Mouse (Mus musculus): ENCODE measurements around the gene Sox8. TPM values are rescaled to one million over a fixed set of nuclear protein-coding genes. Genes with fewer than 3 reads are reported as not detected.

Sox8 gene
- polyA plus RNA-seq, 1 experiment from 2014 or later = 2.4 TPM

DNA sequence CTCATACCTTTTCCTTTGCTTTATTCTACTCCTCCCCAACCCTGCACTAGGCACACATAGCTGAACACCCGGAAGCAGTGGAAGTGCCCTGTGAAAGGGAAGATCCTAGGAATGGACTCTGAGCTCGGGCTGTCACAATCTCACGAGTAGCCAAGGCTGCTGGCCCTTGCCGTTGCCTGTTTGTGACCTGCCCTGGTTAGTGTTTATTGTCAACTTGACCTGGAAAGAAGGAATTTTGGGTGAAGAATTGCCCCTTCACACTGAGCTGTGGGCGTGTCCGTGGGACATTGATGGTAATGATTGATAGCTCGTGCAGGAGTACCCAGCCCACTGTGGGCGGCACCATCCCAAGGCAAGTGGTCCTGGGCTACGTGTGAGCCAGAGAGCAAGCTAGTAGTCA is 14.2 kb upstream of the Sox8 start:
- DNase-seq (ENCODE audit: low spot score) = no peak
- no peak overlapping the region for H3K27ac ChIP-seq (ENCODE audit: low read depth, low read length)
- H3K9ac ChIP-seq (ENCODE audit: low read depth, low read length) = no peak overlapping the region
- no peak overlapping the region for H3K4me3 ChIP-seq (ENCODE audit: low read depth, low read length)
- H3K4me1 ChIP-seq (replicated peaks; ENCODE audit: control insufficient read depth, insufficient read depth, low read length) = peaks cover 12% of the 10 kb centered on the region
- ATAC-seq (replicated peaks; ENCODE audit: low FRiP score) = no peak
- H3K9me3 ChIP-seq (ENCODE audit: control insufficient read depth, low read length) = no peaks in the 10 kb centered on the region
- 87% methylated on average over 9 of the region's 9 CpGs for WGBS
- peaks cover 2% of the 10 kb centered on the region; the same call in 1 of the 2 replicates for H3K36me3 ChIP-seq (ENCODE audit: control insufficient read depth, insufficient read depth, low read length)
- H3K4me2 ChIP-seq = no peak overlapping the region
- no peaks in the 10 kb centered on the region for H3K27me3 ChIP-seq (replicated peaks; ENCODE audit: control insufficient read depth, insufficient read depth, low read length)

DNA sequence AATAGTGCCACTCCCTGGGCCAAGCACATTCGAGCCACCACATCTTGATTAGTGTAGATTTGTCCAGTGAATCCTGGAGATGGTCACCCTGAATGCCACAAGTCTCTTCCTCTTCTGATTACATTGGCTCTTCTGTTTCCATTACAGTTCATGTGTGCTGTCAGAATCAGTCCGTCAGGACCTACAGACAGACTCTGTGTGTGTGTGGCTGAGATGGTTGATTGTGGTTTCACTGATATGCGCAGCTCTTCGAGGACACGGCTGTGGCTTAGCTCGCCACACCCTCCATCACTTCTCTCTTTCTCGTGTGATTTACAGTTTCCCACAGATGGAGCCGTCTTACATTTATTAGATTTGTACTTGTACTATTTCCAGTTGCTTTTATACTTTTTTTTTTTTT is 13.4 kb upstream of the Sox8 start:
- Histone ChIP-seq H3K4me3 (ENCODE audit: low read depth, low read length) (no peak overlapping the region), H3K4me2 (no peak overlapping the region), H3K9me3 (ENCODE audit: control insufficient read depth, low read length) (no peaks in the 10 kb centered on the region), H3K4me1 (replicated peaks; ENCODE audit: control insufficient read depth, insufficient read depth, low read length) (peaks cover 14% of the 10 kb centered on the region), H3K27me3 (replicated peaks; ENCODE audit: control insufficient read depth, insufficient read depth, low read length) (no peaks in the 10 kb centered on the region), H3K36me3 (ENCODE audit: control insufficient read depth, insufficient read depth, low read length) (peaks cover 2% of the 10 kb centered on the region; the same call in 1 of the 2 replicates), H3K9ac (ENCODE audit: low read depth, low read length) (no peak overlapping the region), H3K27ac (ENCODE audit: low read depth, low read length) (no peak overlapping the region)
- 37% methylated on average over 8 of the region's 8 CpGs for WGBS
- ATAC-seq (replicated peaks; ENCODE audit: low FRiP score) = peak; percentile 57
- no peak for DNase-seq (ENCODE audit: low spot score)

DNA sequence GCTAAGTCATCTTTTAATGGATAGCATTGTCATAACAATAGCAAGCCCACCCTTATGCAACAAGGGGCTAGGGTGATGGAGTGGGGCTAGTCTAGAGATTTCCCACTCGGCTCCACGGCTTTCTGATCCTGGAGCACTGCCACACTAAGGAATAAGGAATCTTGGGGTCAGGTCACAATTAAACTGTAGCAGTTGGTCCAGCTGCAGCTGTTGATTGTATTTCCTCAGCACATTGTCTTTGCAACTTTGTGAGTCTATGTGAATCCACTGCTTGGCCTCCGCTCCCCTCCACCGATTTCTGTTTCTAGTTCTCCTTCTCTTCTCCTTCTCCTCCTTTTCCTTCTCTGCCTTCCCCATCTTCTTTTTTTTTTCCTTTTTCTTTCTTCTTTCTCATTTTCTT is 12.6 kb upstream of the Sox8 start:
- Histone ChIP-seq H3K27me3 (replicated peaks; ENCODE audit: control insufficient read depth, insufficient read depth, low read length) (no peaks in the 10 kb centered on the region), H3K9me3 (ENCODE audit: control insufficient read depth, low read length) (no peaks in the 10 kb centered on the region), H3K9ac (ENCODE audit: low read depth, low read length) (no peak overlapping the region), H3K36me3 (ENCODE audit: control insufficient read depth, insufficient read depth, low read length) (peaks cover 2% of the 10 kb centered on the region; the same call in 1 of the 2 replicates), H3K4me1 (replicated peaks; ENCODE audit: control insufficient read depth, insufficient read depth, low read length) (peaks cover 14% of the 10 kb centered on the region), H3K4me2 (no peak overlapping the region), H3K27ac (ENCODE audit: low read depth, low read length) (no peak overlapping the region), H3K4me3 (ENCODE audit: low read depth, low read length) (no peak overlapping the region)
- 85% methylated on average over 4 of the region's 4 CpGs for WGBS
- no peak for DNase-seq (ENCODE audit: low spot score)
- no peak for ATAC-seq (replicated peaks; ENCODE audit: low FRiP score)

DNA sequence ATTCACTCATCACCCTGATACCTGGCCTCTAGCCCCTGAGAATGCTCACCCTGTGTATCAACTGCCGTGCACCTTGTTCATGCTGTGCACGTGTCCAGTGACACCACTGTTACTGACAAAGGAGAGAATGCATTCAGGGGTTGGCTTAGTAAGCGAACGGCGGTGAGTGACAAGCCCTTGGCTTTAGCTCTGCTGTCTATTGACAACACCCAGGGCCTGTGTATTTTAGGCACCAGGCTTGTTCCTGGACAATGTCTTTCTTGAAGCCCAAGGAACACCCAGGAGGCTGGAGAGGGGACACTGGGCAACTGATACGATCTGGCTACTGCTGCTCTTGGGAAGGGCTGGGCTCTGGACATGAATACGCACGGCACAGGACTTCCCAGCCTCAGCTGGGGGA is 11.6 kb upstream of the Sox8 start:
- Histone ChIP-seq H3K9me3 (ENCODE audit: control insufficient read depth, low read length) (no peaks in the 10 kb centered on the region), H3K4me2 (no peak overlapping the region), H3K9ac (ENCODE audit: low read depth, low read length) (no peak overlapping the region), H3K36me3 (ENCODE audit: control insufficient read depth, insufficient read depth, low read length) (peaks cover 2% of the 10 kb centered on the region; the same call in 1 of the 2 replicates), H3K27ac (ENCODE audit: low read depth, low read length) (no peak overlapping the region), H3K4me1 (replicated peaks; ENCODE audit: control insufficient read depth, insufficient read depth, low read length) (peaks cover 14% of the 10 kb centered on the region), H3K4me3 (ENCODE audit: low read depth, low read length) (no peak overlapping the region), H3K27me3 (replicated peaks; ENCODE audit: control insufficient read depth, insufficient read depth, low read length) (no peaks in the 10 kb centered on the region)
- WGBS = 82% methylated on average over 8 of the region's 8 CpGs
- ATAC-seq (replicated peaks; ENCODE audit: low FRiP score) (no peak), DNase-seq (ENCODE audit: low spot score) (no peak)

DNA sequence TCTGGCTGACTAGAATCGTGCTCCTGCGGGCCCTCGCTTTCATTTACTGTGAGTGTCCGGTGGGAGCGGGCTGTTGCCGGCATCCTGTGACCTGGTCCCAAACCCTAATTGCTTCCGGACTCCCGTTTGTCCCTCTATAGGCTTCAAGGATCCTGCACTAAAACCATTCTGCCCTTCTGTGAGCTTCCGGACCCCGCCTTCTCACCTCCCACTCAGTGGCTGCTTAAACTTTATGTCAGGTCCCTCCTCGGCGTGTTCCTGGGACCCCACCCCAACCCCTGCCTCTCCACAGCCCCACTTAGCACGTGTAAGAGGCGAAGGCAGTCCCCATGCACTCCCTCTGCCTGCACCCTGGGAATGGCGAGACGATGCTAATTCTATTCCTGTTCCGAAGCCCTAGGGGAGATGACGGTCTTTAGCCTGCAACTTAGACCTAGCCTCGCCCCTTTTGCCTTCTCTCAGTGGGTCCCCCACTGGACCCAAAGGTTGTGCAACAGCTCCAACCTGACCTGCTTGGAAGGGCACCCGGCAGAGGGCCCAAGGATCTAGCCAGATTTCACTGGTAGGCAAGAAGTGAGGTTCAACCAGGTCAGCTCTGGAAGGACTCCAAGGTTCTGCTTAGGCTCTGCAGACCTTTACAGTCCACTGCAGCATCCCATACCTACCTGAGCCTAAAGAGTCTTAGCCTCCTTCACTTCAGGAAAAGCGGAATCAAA is 9.0 kb upstream of the Sox8 start:
- Histone ChIP-seq H3K4me2 (peak overlapping the region; percentile 97), H3K4me1 (replicated peaks; ENCODE audit: control insufficient read depth, insufficient read depth, low read length) (peaks cover 14% of the 10 kb centered on the region), H3K27me3 (replicated peaks; ENCODE audit: control insufficient read depth, insufficient read depth, low read length) (no peaks in the 10 kb centered on the region), H3K9ac (ENCODE audit: low read depth, low read length) (peak overlapping the region; percentile 90), H3K4me3 (ENCODE audit: low read depth, low read length) (peak overlapping the region; percentile 81), H3K36me3 (ENCODE audit: control insufficient read depth, insufficient read depth, low read length) (no peaks in the 10 kb centered on the region; the same call in 1 of the 2 replicates), H3K27ac (ENCODE audit: low read depth, low read length) (peak overlapping the region; percentile 88), H3K9me3 (ENCODE audit: control insufficient read depth, low read length) (no peaks in the 10 kb centered on the region)
- peak; percentile 33 for ATAC-seq (replicated peaks; ENCODE audit: low FRiP score)
- no peak for DNase-seq (ENCODE audit: low spot score)
- 5% methylated on average over 21 of the region's 21 CpGs for WGBS

DNA sequence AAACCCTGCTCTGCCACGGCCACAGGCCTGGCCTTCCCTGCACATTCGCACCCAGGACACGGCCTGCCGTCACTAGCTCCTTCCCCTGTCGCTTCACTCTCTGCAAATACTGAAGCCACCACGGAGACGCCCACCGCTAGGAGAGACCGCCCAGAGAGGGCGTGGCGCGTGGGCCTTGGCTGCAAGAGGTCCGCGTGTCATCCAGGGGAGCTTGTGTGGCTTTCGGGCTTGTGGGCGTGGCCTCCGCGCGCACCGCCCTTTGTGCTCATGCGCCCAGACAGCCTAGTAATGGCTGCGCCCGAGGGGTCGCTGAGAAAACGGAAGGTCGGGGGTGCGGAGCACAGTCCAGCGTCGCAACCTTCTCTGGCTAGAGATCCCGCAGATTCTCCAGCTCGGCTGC is 8.4 kb upstream of the Sox8 start, which contains the start of gene Lmf1:
Gene Lmf1 (plus strand): TSS at position 166 of the 400 bp plus-strand sequence.
- WGBS = under 1% methylated on average over 31 of the region's 31 CpGs
- H3K4me3 ChIP-seq (ENCODE audit: low read depth, low read length) = peak within 1 kb of the TSS; percentile 81
- peaks cover 13% of the 10 kb centered on the region for H3K4me1 ChIP-seq (replicated peaks; ENCODE audit: control insufficient read depth, insufficient read depth, low read length)
- H3K36me3 ChIP-seq (ENCODE audit: control insufficient read depth, insufficient read depth, low read length) = no peaks in the 10 kb centered on the region; the same call in 1 of the 2 replicates
- no peaks in the 10 kb centered on the region for H3K27me3 ChIP-seq (replicated peaks; ENCODE audit: control insufficient read depth, insufficient read depth, low read length)
- no peaks in the 10 kb centered on the region for H3K9me3 ChIP-seq (ENCODE audit: control insufficient read depth, low read length)
- H3K27ac ChIP-seq (ENCODE audit: low read depth, low read length) = peak within 1 kb of the TSS; percentile 88
- ATAC-seq (replicated peaks; ENCODE audit: low FRiP score) = peak; percentile 96
- peak within 1 kb of the TSS; percentile 97 for H3K4me2 ChIP-seq
- peak; percentile 94 for DNase-seq (ENCODE audit: low spot score)
- peak within 1 kb of the TSS; percentile 90 for H3K9ac ChIP-seq (ENCODE audit: low read depth, low read length)

DNA sequence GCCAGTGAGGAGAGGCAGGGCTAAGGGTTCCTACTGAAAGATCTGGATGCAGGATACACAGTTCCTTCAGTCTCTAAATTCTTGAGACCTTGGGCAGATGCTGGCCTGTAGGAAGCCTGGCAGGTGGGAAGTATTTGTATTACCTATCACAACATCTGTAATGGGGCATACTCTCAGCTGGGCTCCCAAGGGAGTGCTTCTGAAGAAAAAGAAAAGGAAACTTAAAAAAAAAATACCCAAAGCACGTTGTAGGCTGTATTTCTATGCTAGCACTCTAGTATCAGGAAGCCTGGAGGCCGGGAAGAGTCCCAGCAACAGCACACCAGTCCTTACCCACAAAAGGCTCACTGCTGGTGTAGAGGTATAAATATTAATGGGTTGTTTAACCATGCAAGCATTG is 7.2 kb upstream of the Sox8 start:
- H3K4me2 ChIP-seq = no peak overlapping the region
- H3K9me3 ChIP-seq (ENCODE audit: control insufficient read depth, low read length) = no peaks in the 10 kb centered on the region
- H3K4me3 ChIP-seq (ENCODE audit: low read depth, low read length) = no peak overlapping the region
- H3K9ac ChIP-seq (ENCODE audit: low read depth, low read length) = no peak overlapping the region
- H3K27ac ChIP-seq (ENCODE audit: low read depth, low read length) = no peak overlapping the region
- WGBS = 56% methylated on average over 2 of the region's 2 CpGs
- H3K27me3 ChIP-seq (replicated peaks; ENCODE audit: control insufficient read depth, insufficient read depth, low read length) = peaks cover 2% of the 10 kb centered on the region; the same call in 1 of the 2 replicates
- H3K36me3 ChIP-seq (ENCODE audit: control insufficient read depth, insufficient read depth, low read length) = no peaks in the 10 kb centered on the region; the same call in 1 of the 2 replicates
- no peak for DNase-seq (ENCODE audit: low spot score)
- peaks cover 7% of the 10 kb centered on the region for H3K4me1 ChIP-seq (replicated peaks; ENCODE audit: control insufficient read depth, insufficient read depth, low read length)
- no peak for ATAC-seq (replicated peaks; ENCODE audit: low FRiP score)

DNA sequence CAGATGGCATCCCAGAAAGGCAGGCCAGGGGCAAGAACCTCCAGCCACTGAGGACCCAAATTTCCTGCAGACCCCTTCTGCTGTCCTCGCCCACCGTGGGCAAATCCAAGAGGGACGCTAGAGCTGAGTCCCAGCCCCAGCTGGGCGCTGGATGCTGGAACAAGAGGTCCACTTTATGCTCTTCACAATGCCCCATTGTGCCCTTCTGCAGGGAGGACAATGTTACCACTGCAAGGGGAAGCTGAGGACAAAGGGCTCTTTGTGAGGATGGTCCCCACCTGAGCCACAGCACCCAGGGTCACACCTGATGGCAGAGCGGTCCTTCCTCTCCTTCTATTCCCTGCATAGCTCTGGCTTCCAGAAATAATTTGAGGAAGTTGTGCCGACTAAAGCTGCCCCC is 6.8 kb upstream of the Sox8 start:
- 67% methylated on average over 6 of the region's 6 CpGs for WGBS
- H3K36me3 ChIP-seq (ENCODE audit: control insufficient read depth, insufficient read depth, low read length) = no peaks in the 10 kb centered on the region; the same call in 1 of the 2 replicates
- no peak overlapping the region for H3K27ac ChIP-seq (ENCODE audit: low read depth, low read length)
- ATAC-seq (replicated peaks; ENCODE audit: low FRiP score) (no peak), DNase-seq (ENCODE audit: low spot score) (no peak)
- H3K4me3 ChIP-seq (ENCODE audit: low read depth, low read length) = no peak overlapping the region
- H3K4me2 ChIP-seq = no peak overlapping the region
- peaks cover 6% of the 10 kb centered on the region; the same call in 1 of the 2 replicates for H3K27me3 ChIP-seq (replicated peaks; ENCODE audit: control insufficient read depth, insufficient read depth, low read length)
- peaks cover 7% of the 10 kb centered on the region for H3K4me1 ChIP-seq (replicated peaks; ENCODE audit: control insufficient read depth, insufficient read depth, low read length)
- H3K9me3 ChIP-seq (ENCODE audit: control insufficient read depth, low read length) = no peaks in the 10 kb centered on the region
- H3K9ac ChIP-seq (ENCODE audit: low read depth, low read length) = no peak overlapping the region

DNA sequence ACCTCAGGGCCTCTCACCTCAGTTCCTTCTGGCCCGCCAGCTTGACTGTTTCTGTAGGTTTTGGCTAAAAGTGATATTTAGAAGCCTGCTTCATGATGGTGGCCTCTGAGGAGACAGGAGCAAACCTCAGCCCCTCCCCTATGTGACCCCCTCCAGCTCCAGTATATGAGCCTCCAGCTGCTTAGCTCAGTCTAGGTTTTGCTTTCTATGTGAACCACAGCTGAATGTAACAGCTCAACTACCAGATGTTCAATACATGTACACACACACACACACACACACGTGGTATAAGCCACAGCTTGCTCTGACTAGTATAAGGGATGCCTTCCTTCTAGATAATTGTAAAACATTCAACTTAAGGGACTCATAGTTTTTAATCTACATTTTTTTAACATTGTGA is 5.5 kb upstream of the Sox8 start:
- 66% methylated on average over 2 of the region's 2 CpGs for WGBS
- Histone ChIP-seq H3K27ac (ENCODE audit: low read depth, low read length) (no peak overlapping the region), H3K4me1 (replicated peaks; ENCODE audit: control insufficient read depth, insufficient read depth, low read length) (peaks cover 12% of the 10 kb centered on the region), H3K4me3 (ENCODE audit: low read depth, low read length) (no peak overlapping the region), H3K36me3 (ENCODE audit: control insufficient read depth, insufficient read depth, low read length) (no peaks in the 10 kb centered on the region; the same call in 1 of the 2 replicates), H3K9me3 (ENCODE audit: control insufficient read depth, low read length) (no peaks in the 10 kb centered on the region), H3K27me3 (replicated peaks; ENCODE audit: control insufficient read depth, insufficient read depth, low read length) (peaks cover 12% of the 10 kb centered on the region), H3K4me2 (no peak overlapping the region), H3K9ac (ENCODE audit: low read depth, low read length) (no peak overlapping the region)
- ATAC-seq (replicated peaks; ENCODE audit: low FRiP score) = no peak
- no peak for DNase-seq (ENCODE audit: low spot score)
